Mouse (Mus musculus) spleen, adult 2 months (tissue): ENCODE data around the gene Usp30. TPM values are rescaled to one million over a fixed set of nuclear protein-coding genes. Genes with fewer than 3 reads are reported as not detected.

ENCODE experiments used
- DNase-seq, 2 experiments: peaks; one replicate each; pipeline versions ENCODE4 v3.0.0 to v3.0.0-alpha.2; 2012 to 2021; ENCODE audit warnings: low spot score in 2 of 2, low read depth in 1 of 2
- H3K27ac ChIP-seq: fragments of 200-500 bp; 2 replicates; pipeline ENCODE4 v1.5.1; 2012; ENCODE audit warnings: low read length, inconsistent platforms; ENCODE audit not compliant: insufficient read depth
- H3K27me3 ChIP-seq: fragments of 200-500 bp; 2 replicates; pipeline ENCODE4 v1.6.1; 2012; ENCODE audit warnings: mild to moderate bottlenecking, moderate library complexity, low read length, inconsistent platforms; ENCODE audit not compliant: control insufficient read depth, insufficient read depth
- H3K36me3 ChIP-seq: fragments of 200-500 bp; 2 replicates; pipeline ENCODE4 v1.6.1; 2012; ENCODE audit warnings: mild to moderate bottlenecking, low read length, inconsistent platforms; ENCODE audit not compliant: control insufficient read depth, insufficient read depth
- H3K4me1 ChIP-seq: fragments of 200-500 bp; 2 replicates; pipeline ENCODE4 v1.6.1; 2011; ENCODE audit warnings: inconsistent platforms; ENCODE audit not compliant: control insufficient read depth, insufficient read depth, insufficient read length
- H3K4me3 ChIP-seq: fragments of 200-500 bp; 2 replicates; pipeline ENCODE4 v1.5.1; 2011; ENCODE audit warnings: mild to moderate bottlenecking, inconsistent platforms; ENCODE audit not compliant: insufficient read depth, insufficient read length; ENCODE audit errors: extremely low read depth
- CTCF ChIP-seq: fragments of 200-500 bp; IDR thresholded peaks from 2 replicates; pipeline ENCODE4 v1.5.1; 2011; ENCODE audit warnings: mild to moderate bottlenecking, inconsistent platforms; ENCODE audit not compliant: insufficient read depth, insufficient read length, insufficient replicate concordance; ENCODE audit errors: extremely low read depth
- POLR2A ChIP-seq: fragments of 200-500 bp; IDR thresholded peaks from 2 replicates; pipeline ENCODE4 v1.6.1; 2011; ENCODE audit warnings: low read depth, low read length, inconsistent platforms
- WGBS: fragments of 180-500 bp; shearing (Covaris S2); methylation state at CpG from one replicate; pipeline ENCODE4 v1.1.7; 2018; 5-methylcytosine and 5-hydroxymethylcytosine counted together
- polyA plus RNA-seq: library from polyadenylated mRNA; depleted of rRNA; stranded (reverse); fragments of >200 nt; gene quantifications from 2 replicates; pipeline ENCODE4 v1.2.3, GENCODE M21; 2012

Usp30 gene
- polyA plus RNA-seq, 1 experiment: 14.0 TPM

DNA sequence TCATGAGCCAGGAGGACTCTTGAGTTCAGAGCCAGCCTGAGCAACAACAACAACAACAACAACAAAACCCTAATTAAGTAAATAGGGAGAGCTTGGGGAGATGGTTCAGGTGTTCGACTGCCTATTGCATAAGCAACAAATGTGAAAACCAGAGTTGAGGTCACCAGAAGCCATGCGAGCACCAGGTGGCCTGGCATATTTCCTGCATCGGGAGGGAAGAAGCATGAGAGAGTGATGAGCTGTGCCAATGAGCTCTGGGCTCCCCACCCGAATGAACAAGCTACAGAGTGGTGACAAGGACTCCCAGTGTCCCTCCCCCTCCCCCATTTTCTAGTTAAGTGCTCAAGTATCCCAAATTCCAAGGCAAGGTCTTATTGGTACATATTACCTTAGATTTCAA, 36.6 kb downstream of the Usp30 start:
- Histone ChIP-seq H3K27ac (no peak overlapping the region), H3K27me3 (no peaks in the 10 kb centered on the region), H3K36me3 (peaks cover 13% of the 10 kb centered on the region), H3K4me1 (peaks cover 6% of the 10 kb centered on the region; the same call in 1 of the 2 replicates), H3K4me3 (no peak overlapping the region)
- DNase-seq: no peak
- WGBS: 89% methylated on average over 4 of the region's 4 CpGs
- no peak for TF ChIP-seq POLR2A
- TF ChIP-seq CTCF: no peak

GRCm38 (mm10) chr5:114102807-114103206, 37.5 kb downstream of the Usp30 start:
- Histone ChIP-seq H3K4me1 (peaks cover 6% of the 10 kb centered on the region; the same call in 1 of the 2 replicates), H3K36me3 (peaks cover 15% of the 10 kb centered on the region), H3K27ac (no peak overlapping the region), H3K4me3 (no peak overlapping the region), H3K27me3 (no peaks in the 10 kb centered on the region)
- 41% methylated on average over 1 of the region's 1 CpGs for WGBS
- DNase-seq: no peak
- no peak for TF ChIP-seq CTCF

GRCm38 (mm10) chr5:114106391-114106935, 41.2 kb downstream of the Usp30 start:
- Histone ChIP-seq H3K36me3 (peaks cover 38% of the 10 kb centered on the region), H3K4me3 (no peak overlapping the region), H3K27ac (no peak overlapping the region), H3K4me1 (no peaks in the 10 kb centered on the region), H3K27me3 (no peaks in the 10 kb centered on the region)
- no peak for TF ChIP-seq POLR2A
- TF ChIP-seq CTCF: no peak
- WGBS: 88% methylated on average over 16 of the region's 16 CpGs
- no peak for DNase-seq

- no peak overlapping the region for H3K27ac ChIP-seq
- WGBS: 89% methylated on average over 6 of the region's 6 CpGs
- H3K27me3 ChIP-seq: no peaks in the 10 kb centered on the region
- peaks cover 30% of the 10 kb centered on the region for H3K36me3 ChIP-seq
- no peak for DNase-seq
- TF ChIP-seq POLR2A: no peak
- no peak for TF ChIP-seq CTCF
- H3K4me3 ChIP-seq: no peak overlapping the region
- H3K4me1 ChIP-seq: peaks cover 5% of the 10 kb centered on the region; the same call in 1 of the 2 replicates
Measured at GRCm38 (mm10) chr5:114113334-114113733, 48.1 kb downstream of the Usp30 start.

- Histone ChIP-seq H3K36me3 (peaks cover 21% of the 10 kb centered on the region), H3K4me1 (peaks cover 5% of the 10 kb centered on the region; the same call in 1 of the 2 replicates), H3K4me3 (no peak overlapping the region), H3K27ac (no peak overlapping the region), H3K27me3 (no peaks in the 10 kb centered on the region)
- no peak for TF ChIP-seq CTCF
- no peak for TF ChIP-seq POLR2A
- no peak for DNase-seq
- 62% methylated on average over 5 of the region's 5 CpGs for WGBS
Measured at GRCm38 (mm10) chr5:114115030-114115429, 49.8 kb downstream of the Usp30 start.

DNA sequence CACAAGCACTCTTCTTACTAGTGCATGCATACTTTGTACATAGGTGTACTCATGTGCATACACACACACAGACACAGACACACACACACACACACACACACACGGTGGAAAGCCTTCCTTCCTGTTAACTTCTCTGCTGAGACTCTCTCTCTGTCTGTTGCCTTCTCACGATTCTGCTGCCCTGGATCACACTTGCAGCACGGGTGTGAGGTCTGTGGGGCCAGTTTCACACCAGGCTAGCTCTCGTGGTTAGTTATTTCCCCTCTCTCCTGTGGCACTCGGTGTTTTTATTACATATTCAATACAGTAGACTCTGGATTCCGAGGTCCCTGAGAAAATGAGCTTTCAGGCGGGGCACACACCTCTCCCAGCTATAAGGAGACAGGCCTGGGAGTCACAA, 51.3 kb downstream of the Usp30 start:
- peaks cover 5% of the 10 kb centered on the region; the same call in 1 of the 2 replicates for H3K4me1 ChIP-seq
- 38% methylated on average over 7 of the region's 7 CpGs for WGBS

DNA sequence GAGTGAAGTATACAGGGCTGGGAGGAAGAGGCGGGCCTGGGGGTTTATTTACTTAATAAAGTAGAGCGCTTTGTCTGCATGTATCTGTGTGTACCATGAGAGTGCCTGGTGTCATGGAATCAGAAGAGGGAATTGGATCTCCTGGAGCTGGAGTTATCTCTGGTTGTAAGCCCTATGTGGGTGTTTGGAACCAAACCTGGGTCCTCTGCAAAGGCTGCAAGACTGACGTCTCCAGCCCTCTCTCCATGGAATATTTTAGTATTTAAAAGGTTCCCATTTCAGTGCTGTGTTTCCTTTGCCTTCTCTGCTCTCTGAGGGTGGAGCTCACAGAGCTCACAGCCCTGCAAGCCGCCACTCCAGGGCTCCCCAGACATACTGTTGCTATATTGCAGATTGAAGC, 54.5 kb downstream of the Usp30 start:
- Histone ChIP-seq H3K36me3 (peaks cover 26% of the 10 kb centered on the region), H3K27me3 (no peaks in the 10 kb centered on the region), H3K4me1 (no peaks in the 10 kb centered on the region; the same call in 1 of the 2 replicates), H3K27ac (no peak overlapping the region), H3K4me3 (no peak overlapping the region)
- no peak for TF ChIP-seq CTCF
- TF ChIP-seq POLR2A: no peak
- no peak for DNase-seq
- 86% methylated on average over 4 of the region's 4 CpGs for WGBS

More for the DNA sequence above, 51.3 kb downstream of the Usp30 start:
- no peak for TF ChIP-seq POLR2A
- H3K27ac ChIP-seq: no peak overlapping the region
- no peaks in the 10 kb centered on the region for H3K27me3 ChIP-seq
- H3K36me3 ChIP-seq: peaks cover 17% of the 10 kb centered on the region
- no peak for DNase-seq
- H3K4me3 ChIP-seq: no peak overlapping the region
